Mouse (Mus musculus) hindbrain, embryonic 16.5 days (tissue): Measurements from ENCODE around the gene Gm45713. TPM values are rescaled to one million over a fixed set of nuclear protein-coding genes. Genes with fewer than 3 reads are reported as not detected.
"Not testable (repeated sequence)": the region's sequence is repeated elsewhere in the genome, so short reads cannot be mapped to it uniquely, and the experiment has no call there.

Experiments used
- ATAC-seq: fragments of 200-750 bp; cut with Nextera tagmentation; 2 replicates; pipeline ENCODE4 v1.8.0; 2017; ENCODE audit warnings: moderate TSS enrichment, moderate library complexity
- H3K27ac ChIP-seq: fragments of 300-500 bp; sonication (generic); 2 replicates; pipeline ENCODE4 v1.5.1; 2014; ENCODE audit warnings: low read depth, mild to moderate bottlenecking, control low read depth, low read length, moderate library complexity
- H3K27me3 ChIP-seq: fragments of 300-500 bp; sonication (generic); replicated peaks from 2 replicates; pipeline ENCODE4 v1.6.1; 2014; ENCODE audit warnings: low read length; ENCODE audit not compliant: control insufficient read depth, insufficient read depth
- H3K36me3 ChIP-seq: fragments of 300-500 bp; sonication (generic); 2 replicates; pipeline ENCODE4 v1.6.1; 2014; ENCODE audit warnings: mild to moderate bottlenecking, low read length, moderate library complexity, mixed read lengths; ENCODE audit not compliant: control insufficient read depth, insufficient read depth
- H3K4me1 ChIP-seq: fragments of 300-500 bp; sonication (generic); 2 replicates; pipeline ENCODE4 v1.6.1; 2014; ENCODE audit warnings: low read depth, low read length; ENCODE audit not compliant: control insufficient read depth, insufficient read depth
- H3K4me2 ChIP-seq: fragments of 300-500 bp; sonication (generic); 2 replicates; pipeline ENCODE4 v1.6.1; 2014; ENCODE audit warnings: mild to moderate bottlenecking, low read length, control low read depth, moderate library complexity
- H3K4me3 ChIP-seq: fragments of 300-500 bp; sonication (generic); 2 replicates; pipeline ENCODE4 v1.5.1; 2014; ENCODE audit warnings: mild to moderate bottlenecking, low read length, control low read depth, moderate library complexity
- H3K9ac ChIP-seq: fragments of 300-500 bp; sonication (generic); 2 replicates; pipeline ENCODE4 v1.6.1; 2014; ENCODE audit warnings: low read depth, mild to moderate bottlenecking, control low read depth, low read length, moderate library complexity
- H3K9me3 ChIP-seq: fragments of 300-500 bp; sonication (generic); 2 replicates; pipeline ENCODE4 v1.6.1; 2014; ENCODE audit warnings: mild to moderate bottlenecking, low read length, moderate library complexity; ENCODE audit not compliant: control insufficient read depth
- WGBS: fragments of 180-500 bp; shearing (Covaris S2); extraction: QIAGEN DNeasy Blood & Tissue Kit; methylation state at CpG from one replicate; pipeline ENCODE4 v1.1.7; 2014; 5-methylcytosine and 5-hydroxymethylcytosine counted together
- polyA plus RNA-seq: library from polyadenylated mRNA; unstranded; fragments of >200 nt; fragmentation: Nextera tagmentation; extraction: Ambion mirVana; gene quantifications from 2 replicates; pipeline ENCODE4 v1.2.1, GENCODE M21; 2015

Gene Gm45713
- polyA plus RNA-seq, 1 experiment from 2014 or later, result 0.16 TPM

- no peak for ATAC-seq
- no peak overlapping the region for H3K4me2 ChIP-seq
- no peak overlapping the region for H3K9ac ChIP-seq
- H3K9me3 ChIP-seq, result no peaks in the 10 kb centered on the region
- H3K27ac ChIP-seq, result no peak overlapping the region
- H3K36me3 ChIP-seq, result no peaks in the 10 kb centered on the region
- H3K27me3 ChIP-seq, result no peaks in the 10 kb centered on the region
- 95% methylated on average over 6 of the region's 6 CpGs for WGBS
- no peaks in the 10 kb centered on the region for H3K4me1 ChIP-seq
- H3K4me3 ChIP-seq, result no peak overlapping the region
Measured at GRCm38 (mm10) chr7:45100046-45100445, 36.0 kb downstream of the Gm45713 start.

- WGBS, result 91% methylated on average over 8 of the region's 8 CpGs
- no peak overlapping the region for H3K9ac ChIP-seq
- no peaks in the 10 kb centered on the region for H3K9me3 ChIP-seq
- H3K27me3 ChIP-seq, result no peaks in the 10 kb centered on the region
- H3K4me1 ChIP-seq, result no peaks in the 10 kb centered on the region
- ATAC-seq, result no peak
- H3K27ac ChIP-seq, result no peak overlapping the region
- H3K36me3 ChIP-seq, result no peaks in the 10 kb centered on the region
- no peak overlapping the region for H3K4me2 ChIP-seq
- no peak overlapping the region for H3K4me3 ChIP-seq
Measured at GRCm38 (mm10) chr7:45098541-45099240, 37.3 kb downstream of the Gm45713 start.

GRCm38 (mm10) chr7:45097479-45097878, 38.6 kb downstream of the Gm45713 start:
- no peak for ATAC-seq

GRCm38 (mm10) chr7:45095965-45096364, 40.1 kb downstream of the Gm45713 start:
- H3K4me2 ChIP-seq, H3K27me3 ChIP-seq, ATAC-seq, H3K4me3 ChIP-seq, H3K9me3 ChIP-seq, H3K27ac ChIP-seq, H3K36me3 ChIP-seq, H3K9ac ChIP-seq, H3K4me1 ChIP-seq: not testable (repeated sequence)
- 94% methylated on average over 14 of the region's 14 CpGs for WGBS

More at GRCm38 (mm10) chr7:45097479-45097878, 38.6 kb downstream of the Gm45713 start:
- Histone ChIP-seq H3K9me3 (no peaks in the 10 kb centered on the region), H3K4me1 (no peaks in the 10 kb centered on the region), H3K9ac (no peak overlapping the region), H3K27ac (no peak overlapping the region), H3K4me2 (no peak overlapping the region), H3K36me3 (no peaks in the 10 kb centered on the region), H3K4me3 (no peak overlapping the region), H3K27me3 (no peaks in the 10 kb centered on the region)
- WGBS, result 78% methylated on average over 6 of the region's 6 CpGs

GRCm38 (mm10) chr7:45095367-45095766, 40.7 kb downstream of the Gm45713 start:
- Histone ChIP-seq H3K4me3 (no peak overlapping the region), H3K27me3 (no peaks in the 10 kb centered on the region), H3K9ac (no peak overlapping the region), H3K4me1 (peaks cover 5% of the 10 kb centered on the region), H3K36me3 (no peaks in the 10 kb centered on the region), H3K4me2 (no peak overlapping the region), H3K27ac (no peak overlapping the region), H3K9me3 (no peaks in the 10 kb centered on the region)
- ATAC-seq, result no peak
- WGBS, result 80% methylated on average over 6 of the region's 6 CpGs

GRCm38 (mm10) chr7:45094121-45094520, 41.9 kb downstream of the Gm45713 start:
- Histone ChIP-seq H3K9ac (no peak overlapping the region), H3K4me2 (no peak overlapping the region), H3K4me1 (peaks cover 5% of the 10 kb centered on the region), H3K27me3 (no peaks in the 10 kb centered on the region), H3K36me3 (no peaks in the 10 kb centered on the region), H3K4me3 (no peak overlapping the region), H3K27ac (no peak overlapping the region), H3K9me3 (no peaks in the 10 kb centered on the region)
- WGBS, result 55% methylated on average over 7 of the region's 7 CpGs
- ATAC-seq, result no peak

- no peaks in the 10 kb centered on the region for H3K36me3 ChIP-seq
- H3K27ac ChIP-seq, result no peak overlapping the region
- ATAC-seq, result no peak
- H3K4me3 ChIP-seq, result no peak overlapping the region
- no peaks in the 10 kb centered on the region for H3K27me3 ChIP-seq
- H3K9ac ChIP-seq, result no peak overlapping the region
- WGBS, result 37% methylated on average over 18 of the region's 18 CpGs
- H3K4me2 ChIP-seq, result no peak overlapping the region
- no peaks in the 10 kb centered on the region for H3K9me3 ChIP-seq
- peaks cover 5% of the 10 kb centered on the region for H3K4me1 ChIP-seq
Measured at GRCm38 (mm10) chr7:45093516-45093905, 42.5 kb downstream of the Gm45713 start.

- H3K9me3 ChIP-seq, result no peaks in the 10 kb centered on the region
- no peak overlapping the region for H3K4me2 ChIP-seq
- H3K4me1 ChIP-seq, result peaks cover 5% of the 10 kb centered on the region
- no peak overlapping the region for H3K9ac ChIP-seq
- no peak overlapping the region for H3K27ac ChIP-seq
- 59% methylated on average over 12 of the region's 12 CpGs for WGBS
- H3K27me3 ChIP-seq, result no peaks in the 10 kb centered on the region
- H3K36me3 ChIP-seq, result no peaks in the 10 kb centered on the region
- no peak overlapping the region for H3K4me3 ChIP-seq
- ATAC-seq, result no peak
Measured at GRCm38 (mm10) chr7:45092828-45093515, 43.1 kb downstream of the Gm45713 start.

- ATAC-seq, result peak; percentile 96
- H3K27me3 ChIP-seq, result no peaks in the 10 kb centered on the region
- peak within 1 kb of the TSS; percentile 63 for H3K9ac ChIP-seq
- peaks cover 5% of the 10 kb centered on the region for H3K4me1 ChIP-seq
- H3K4me3 ChIP-seq, result peak within 1 kb of the TSS; percentile 41
- no peaks in the 10 kb centered on the region for H3K9me3 ChIP-seq
- H3K36me3 ChIP-seq, result no peaks in the 10 kb centered on the region
- H3K27ac ChIP-seq, result 0 out of 2 replicates have a peak within 1 kb of the TSS, but pooled peaks have one; percentile 9
- peak within 1 kb of the TSS; percentile 73 for H3K4me2 ChIP-seq
- 0% methylated on average over 16 of the region's 16 CpGs for WGBS
Measured at GRCm38 (mm10) chr7:45092048-45092447, 44.0 kb downstream of the Gm45713 start, which contains the start of gene Rcn3. Gene Rcn3 (minus strand): TSS chr7:45092221.
